Mouse (Mus musculus) urinary bladder, postnatal 10 days (tissue): ENCODE results near the gene Rundc1.
A peak's percentile ranks its signal among the peaks of the same experiment; 100 is the strongest.
"Not testable (repeated sequence)": the region's sequence is repeated elsewhere in the genome, so short reads cannot be mapped to it uniquely, and the experiment has no call there.

Experiments
- DNase-seq: peaks from one replicate; pipeline ENCODE4 v3.0.0; 2022; ENCODE audit warnings: low spot score

Rundc1 gene

DNA sequence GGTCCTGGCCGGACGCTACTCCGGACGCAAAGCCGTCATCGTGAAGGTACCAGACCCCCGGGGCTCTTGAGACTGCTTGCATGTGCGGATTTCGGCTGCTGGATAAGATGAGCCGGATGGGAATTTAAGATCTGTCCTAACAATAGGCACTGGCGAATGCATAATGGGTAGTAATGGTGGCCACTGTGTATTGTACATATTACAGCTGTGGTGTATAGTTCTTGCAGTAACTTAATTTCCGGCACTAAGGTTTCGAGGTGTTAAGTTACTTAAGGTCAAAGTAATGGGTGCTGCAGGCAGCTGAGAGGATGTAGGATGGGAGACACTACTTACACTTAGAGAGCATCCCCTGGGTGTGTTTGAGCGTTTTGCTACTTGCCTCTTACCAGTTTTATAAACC is 17.9 kb downstream of the Rundc1 start:
- DNase-seq, result no peak

GRCm38 (mm10) chr11:101446319-101446718 is 21.4 kb downstream of the Rundc1 start:
- no peak for DNase-seq

DNA sequence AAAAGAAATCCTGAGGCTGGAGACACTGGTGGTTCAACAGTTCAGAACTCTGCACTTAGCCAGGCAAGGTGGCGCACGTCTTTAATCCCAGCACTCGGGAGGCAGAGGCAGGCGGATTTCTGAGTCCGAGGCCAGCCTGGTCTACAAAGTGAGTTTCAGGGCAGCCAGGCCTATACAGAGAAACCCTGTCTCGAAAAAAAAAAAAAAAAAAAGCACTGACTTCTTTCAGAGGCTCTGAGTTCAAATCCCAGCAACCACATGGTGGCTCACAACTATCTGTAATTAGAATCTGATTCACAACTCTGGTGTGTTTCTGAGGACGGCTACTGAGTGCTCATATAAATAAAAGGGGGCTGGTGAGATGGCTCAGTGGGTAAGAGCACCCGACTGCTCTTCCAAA is 22.0 kb downstream of the Rundc1 start:
- not testable (repeated sequence) for DNase-seq

- DNase-seq, result no peak
Observed at GRCm38 (mm10) chr11:101447786-101448185, 22.9 kb downstream of the Rundc1 start.

DNA sequence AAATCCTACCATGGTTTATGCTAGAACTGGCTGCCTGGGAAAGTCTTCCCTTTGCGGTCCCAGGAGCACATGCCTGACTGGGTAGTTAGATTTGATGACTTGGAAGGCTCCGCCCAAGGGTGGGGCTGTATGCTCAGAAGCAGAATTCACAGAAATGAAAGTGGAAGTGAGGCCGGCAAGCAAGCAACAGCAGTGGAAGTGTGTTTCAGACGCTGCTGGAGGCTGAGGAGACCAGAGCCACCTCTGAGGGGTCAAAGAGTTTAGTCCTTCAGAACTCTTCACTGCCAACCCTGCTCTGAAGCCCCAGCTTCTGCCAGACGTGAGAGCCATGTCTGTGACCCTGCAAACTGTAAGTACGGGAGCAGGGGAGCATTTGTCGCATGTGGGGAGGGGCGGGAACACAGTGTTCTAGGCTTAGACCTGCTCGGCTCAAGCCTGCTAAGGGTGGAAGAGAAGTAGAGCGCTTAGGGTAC is 23.4 kb downstream of the Rundc1 start, which contains the start of gene Ifi35:
Ifi35 (plus strand) TSS at position 134 of the 473 bp plus-strand sequence.
- DNase-seq, result no peak

GRCm38 (mm10) chr11:101448899-101449298 is 24.0 kb downstream of the Rundc1 start:
- no peak for DNase-seq

GRCm38 (mm10) chr11:101449596-101449995 is 24.7 kb downstream of the Rundc1 start:
- not testable (repeated sequence) for DNase-seq

GRCm38 (mm10) chr11:101450394-101450793 is 25.5 kb downstream of the Rundc1 start:
- DNase-seq, result no peak

GRCm38 (mm10) chr11:101451536-101451935 is 26.7 kb downstream of the Rundc1 start:
- DNase-seq, result no peak

DNA sequence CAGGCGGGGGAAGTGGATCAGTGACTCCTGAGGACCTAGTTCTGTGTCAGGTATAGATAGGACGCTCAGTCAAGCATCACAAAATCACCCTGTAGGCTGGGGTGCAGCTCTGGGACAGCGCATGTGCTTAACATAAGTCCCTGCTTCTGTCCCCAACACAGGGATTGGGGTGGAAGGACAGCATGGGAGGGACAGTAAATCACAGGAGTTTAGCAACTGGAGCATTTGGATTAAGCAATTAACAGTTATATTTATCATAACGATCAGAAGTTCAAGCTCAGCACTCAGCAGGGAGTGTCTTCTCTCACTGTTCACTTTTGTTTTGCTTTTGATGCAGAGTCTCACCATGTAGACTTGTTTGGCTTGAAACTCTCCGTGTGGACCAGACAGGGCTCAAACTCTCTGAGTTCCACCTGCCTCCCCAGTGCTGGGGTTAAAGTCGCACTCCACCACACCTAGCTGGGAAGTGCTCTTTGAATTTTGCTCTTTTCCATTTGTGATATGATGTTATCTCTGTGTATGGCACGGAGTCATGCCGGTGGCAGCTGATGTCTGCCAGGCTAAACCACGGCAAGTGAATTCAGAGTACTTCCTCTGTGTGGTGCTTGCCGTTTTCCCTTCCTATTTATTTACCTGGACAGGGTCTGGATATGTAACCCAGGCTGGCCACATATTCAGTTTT is 27.3 kb downstream of the Rundc1 start:
- DNase-seq, result no peak

DNA sequence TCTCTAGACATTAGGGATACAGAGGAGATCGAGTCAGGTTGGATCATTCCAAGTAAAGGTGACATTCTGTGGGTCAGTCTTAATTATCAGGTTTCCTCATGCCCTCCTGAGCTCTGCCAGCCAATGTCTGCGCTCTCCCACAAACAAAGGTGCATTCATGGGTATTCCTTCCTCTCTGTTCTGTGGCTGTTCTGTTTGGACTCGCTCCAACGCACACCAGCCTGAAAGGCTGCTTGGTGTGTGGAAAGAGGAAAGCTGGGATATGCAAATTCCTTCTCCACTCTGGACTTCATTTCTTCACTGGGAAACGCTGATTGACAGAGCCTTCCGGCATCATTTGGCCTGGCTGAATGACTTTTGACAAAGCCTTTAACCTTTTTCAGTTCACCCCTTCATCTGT is 29.8 kb downstream of the Rundc1 start:
- DNase-seq, result no peak

DNA sequence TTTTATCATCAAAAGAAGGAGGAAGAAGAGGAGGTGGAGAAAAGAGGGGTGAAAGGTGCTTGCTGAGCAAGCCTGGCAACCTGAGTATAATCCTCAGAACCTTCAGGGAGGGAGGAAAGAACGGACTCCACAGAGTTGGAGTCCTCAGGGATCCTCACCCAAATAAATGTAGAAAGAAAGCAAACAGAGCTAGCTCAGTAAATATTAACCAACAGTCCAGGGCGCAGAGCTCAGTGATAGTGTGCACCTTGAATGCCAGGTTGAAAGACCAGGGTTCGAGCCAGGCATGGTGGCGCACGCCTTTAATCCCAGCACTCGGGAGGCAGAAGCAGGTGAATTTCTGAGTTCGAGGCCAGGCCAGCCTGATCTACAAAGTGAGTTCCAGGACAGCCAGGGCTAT is 30.7 kb downstream of the Rundc1 start:
- DNase-seq, result no peak

DNA sequence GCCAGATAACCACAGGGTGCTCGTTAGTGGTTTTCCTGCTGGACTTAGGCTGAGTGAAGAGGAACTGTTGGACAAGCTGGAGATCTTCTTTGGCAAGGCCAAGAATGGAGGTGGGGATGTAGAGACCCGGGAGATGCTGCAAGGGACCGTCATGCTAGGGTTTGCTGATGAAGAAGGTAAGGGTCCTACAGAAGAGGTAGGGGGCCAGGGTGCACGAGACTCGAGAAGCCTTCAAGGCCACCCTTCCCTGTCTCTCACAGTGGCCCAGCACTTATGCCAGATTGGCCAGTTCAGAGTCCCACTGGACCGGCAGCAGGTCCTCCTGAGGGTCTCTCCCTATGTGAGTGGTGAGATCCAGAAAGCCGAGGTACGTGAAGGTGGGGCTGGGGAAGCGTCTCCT is 32.7 kb downstream of the Rundc1 start:
- no peak for DNase-seq

- DNase-seq, result no peak
Observed at GRCm38 (mm10) chr11:101458217-101458616, 33.3 kb downstream of the Rundc1 start.

GRCm38 (mm10) chr11:101459716-101460115 is 34.8 kb downstream of the Rundc1 start:
- DNase-seq, result no peak

- DNase-seq, result no peak
Observed at GRCm38 (mm10) chr11:101460321-101460720, 35.4 kb downstream of the Rundc1 start.

- DNase-seq, result no peak
Observed at GRCm38 (mm10) chr11:101462141-101462540, 37.3 kb downstream of the Rundc1 start.

GRCm38 (mm10) chr11:101462583-101463440 is 37.9 kb downstream of the Rundc1 start:
- DNase-seq, result no peak

GRCm38 (mm10) chr11:101464211-101465100 is 39.6 kb downstream of the Rundc1 start, which contains the start of gene Rnd2:
Rnd2 (plus strand) TSS chr11:101464999.
- DNase-seq, result no peak

- DNase-seq, result peak; percentile 18
Observed at GRCm38 (mm10) chr11:101465101-101465868, 40.4 kb downstream of the Rundc1 start.

DNA sequence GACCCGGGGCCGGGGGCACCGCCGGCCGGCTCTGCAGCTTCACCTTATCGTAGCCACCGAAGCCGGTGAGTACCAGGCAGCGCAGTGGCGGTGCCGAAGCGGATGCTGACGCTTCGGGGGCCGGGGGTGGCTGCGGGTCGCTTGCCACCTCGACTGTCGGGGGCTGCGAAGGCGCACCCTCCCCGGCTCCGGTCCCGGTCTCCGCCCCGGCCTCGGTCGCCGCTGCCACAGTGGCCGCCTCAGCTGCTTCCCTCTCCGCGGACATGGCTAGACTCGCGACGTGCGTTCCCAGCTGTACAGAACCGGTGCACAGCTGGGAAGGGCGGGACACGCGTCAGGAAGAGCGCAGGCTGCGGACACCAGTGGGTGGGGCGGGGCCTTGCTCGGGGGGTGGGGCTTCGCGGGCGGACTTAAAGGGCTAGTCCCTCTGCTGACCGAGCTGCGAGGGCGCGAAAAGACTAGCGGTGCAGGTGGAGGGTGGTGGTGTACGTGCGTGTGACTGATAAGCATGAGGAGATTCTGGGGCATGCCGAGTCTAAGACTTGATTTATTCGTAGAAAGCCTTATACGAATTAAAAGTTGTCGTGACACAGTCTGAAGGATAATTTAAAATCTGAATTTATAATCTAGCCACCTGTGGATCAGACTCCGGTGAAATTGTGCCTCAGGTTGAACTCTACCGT is 41.1 kb downstream of the Rundc1 start, which contains the start of gene Vat1:
Vat1 (minus strand) TSS at position 362 of the 683 bp plus-strand sequence.
- peak; percentile 37 for DNase-seq
